In genomic region chr7:82647909-82648308, GRCm38 (mm10) we compare ENCODE assay signal across 7 mouse cellular contexts. TPM values are rescaled to one million over a fixed set of nuclear protein-coding genes. Genes with fewer than 3 reads are reported as not detected.
DNase-seq lines count a peak whose midpoint lies in the region; ATAC-seq and TF ChIP-seq lines count a peak whose summit lies in the region.

No protein-coding gene starts in this region.

- no peak for TF ChIP-seq CTCF in lung, postnatal 0 days (IDR thresholded peaks at IDR 0.05)

- no peak for TF ChIP-seq POLR2A in limb, embryonic 14.5 days (IDR thresholded peaks at IDR 0.05; ENCODE audit: borderline replicate concordance, extremely low read depth, insufficient read depth, insufficient read length)

- no peaks in the 10 kb centered on the region for H3K27me3 ChIP-seq in lung, postnatal 0 days (replicated peaks; ENCODE audit: insufficient read depth, low read length)
- H3K27me3 ChIP-seq in forebrain, embryonic 10.5 days (ENCODE audit: poor library complexity, severe bottlenecking) = no peaks in the 10 kb centered on the region
- no peaks in the 10 kb centered on the region for H3K27me3 ChIP-seq in limb, embryonic 14.5 days (ENCODE audit: control insufficient read depth, insufficient read depth, low read length)
- H3K27me3 ChIP-seq in stomach, embryonic 16.5 days (ENCODE audit: control insufficient read depth, insufficient read depth, low read length) = no peaks in the 10 kb centered on the region

- no peaks in the 10 kb centered on the region for H3K9me3 ChIP-seq in lung, postnatal 0 days (ENCODE audit: low read length)
- H3K9me3 ChIP-seq in forebrain, embryonic 10.5 days = no peaks in the 10 kb centered on the region
- no peaks in the 10 kb centered on the region for H3K9me3 ChIP-seq in limb, embryonic 14.5 days (ENCODE audit: control insufficient read depth, low read length)
- no peaks in the 10 kb centered on the region for H3K9me3 ChIP-seq in stomach, embryonic 16.5 days (replicated peaks; ENCODE audit: control insufficient read depth, low read length)

- peak overlapping the region; percentile 59 for H3K4me3 ChIP-seq in lung, postnatal 0 days (ENCODE audit: low read depth, low read length)
- peak overlapping the region; percentile 83 for H3K4me3 ChIP-seq in forebrain, embryonic 10.5 days
- peak overlapping the region; percentile 54 for H3K4me3 ChIP-seq in limb, embryonic 14.5 days (replicated peaks; ENCODE audit: low read length)
- peak overlapping the region; percentile 79 for H3K4me3 ChIP-seq in stomach, embryonic 16.5 days (replicated peaks; ENCODE audit: low read length)

- H3K27ac ChIP-seq in lung, postnatal 0 days (ENCODE audit: low read length) = no peak overlapping the region
- peak overlapping the region; percentile 89 for H3K27ac ChIP-seq in forebrain, embryonic 10.5 days
- no peak overlapping the region for H3K27ac ChIP-seq in limb, embryonic 14.5 days (replicated peaks; ENCODE audit: low read depth, low read length)
- no peak overlapping the region for H3K27ac ChIP-seq in stomach, embryonic 16.5 days (ENCODE audit: low read length)

- 0 out of 2 replicates have a peak overlapping the region, but pooled peaks have one; percentile 55 for H3K9ac ChIP-seq in lung, postnatal 0 days (replicated peaks; ENCODE audit: low read depth)
- peak overlapping the region; percentile 64 for H3K9ac ChIP-seq in limb, embryonic 14.5 days (ENCODE audit: low read depth, low read length, severe bottlenecking)
- H3K9ac ChIP-seq in stomach, embryonic 16.5 days (ENCODE audit: low read length) = peak overlapping the region; percentile 76

- no peak for ATAC-seq in lung, postnatal 0 days
- ATAC-seq in limb, embryonic 14.5 days (ENCODE audit: low FRiP score, low read depth) = no peak
- ATAC-seq in stomach, embryonic 16.5 days (ENCODE audit: insufficient read depth, low FRiP score) = no peak

- H3K4me2 ChIP-seq in lung, postnatal 0 days (replicated peaks; ENCODE audit: low read depth, low read length) = peak overlapping the region; percentile 64
- H3K4me2 ChIP-seq in limb, embryonic 14.5 days (replicated peaks; ENCODE audit: low read depth, low read length, severe bottlenecking) = peak overlapping the region; percentile 74
- peak overlapping the region; percentile 76 for H3K4me2 ChIP-seq in stomach, embryonic 16.5 days (ENCODE audit: low read depth, low read length)

- 0 out of 2 replicates have a peak, but pooled peaks cover 2% of the 10 kb centered on the region for H3K4me1 ChIP-seq in lung, postnatal 0 days (ENCODE audit: insufficient read depth, low read depth, low read length)
- H3K4me1 ChIP-seq in forebrain, embryonic 10.5 days = peaks cover 18% of the 10 kb centered on the region
- H3K4me1 ChIP-seq in limb, embryonic 14.5 days (ENCODE audit: control insufficient read depth, insufficient read depth, low read length) = 0 out of 2 replicates have a peak, but pooled peaks cover 5% of the 10 kb centered on the region
- H3K4me1 ChIP-seq in stomach, embryonic 16.5 days (ENCODE audit: control insufficient read depth, insufficient read depth, low read length) = peaks cover 15% of the 10 kb centered on the region

- TF ChIP-seq EP300 in lung, postnatal 0 days (IDR thresholded peaks at IDR 0.05) = no peak

- WGBS in lung, postnatal 0 days = 17% methylated on average over 4 of the region's 4 CpGs
- WGBS in forebrain, embryonic 10.5 days = 38% methylated on average over 4 of the region's 4 CpGs
- WGBS in limb, embryonic 14.5 days = 46% methylated on average over 3 of the region's 4 CpGs
- WGBS in stomach, embryonic 16.5 days = 24% methylated on average over 4 of the region's 4 CpGs

- H3K36me3 ChIP-seq in lung, postnatal 0 days (ENCODE audit: insufficient read depth, low read length) = no peaks in the 10 kb centered on the region
- peaks cover 19% of the 10 kb centered on the region for H3K36me3 ChIP-seq in forebrain, embryonic 10.5 days (replicated peaks)
- peaks cover 4% of the 10 kb centered on the region; the same call in 1 of the 2 replicates for H3K36me3 ChIP-seq in limb, embryonic 14.5 days (ENCODE audit: control insufficient read depth, insufficient read depth, low read length)
- H3K36me3 ChIP-seq in stomach, embryonic 16.5 days (ENCODE audit: control insufficient read depth, insufficient read depth, low read length) = 0 out of 2 replicates have a peak, but pooled peaks cover 2% of the 10 kb centered on the region

- peak; percentile 5 for DNase-seq in lung, postnatal 0 days (ENCODE audit: low spot score)
- no peak for DNase-seq in lung, postnatal 36 days
- no peak for DNase-seq in forebrain, embryonic 10.5 days (ENCODE audit: extremely low spot score, low spot score)
- DNase-seq in limb, embryonic 14.5 days (ENCODE audit: low spot score) = no peak
- no peak for DNase-seq in adrenal gland, adult 2 months
- no peak for DNase-seq in layer of hippocampus, adult 18-20 months (ENCODE audit: low spot score in 2 of 2)

RNA-seq across cellular contexts. Expression of gene Saxo2, which starts 0.4 kb away (rescaled TPM):
- 15.1 and 17.3 TPM in 2 replicates for polyA plus RNA-seq in lung, postnatal 0 days (2015; fragmentation: Nextera tagmentation; extraction: Ambion mirVana)
- polyA plus RNA-seq in forebrain, embryonic 10.5 days (2016; fragmentation: Nextera tagmentation; extraction: Ambion mirVana) = 5.8 and 7.4 TPM in 2 replicates
- 3.9 and 4.4 TPM in 2 replicates for polyA plus RNA-seq in limb, embryonic 14.5 days (2012; rRNA removed)
- 7.0 and 9.1 TPM in 2 replicates for polyA plus RNA-seq in limb, embryonic 14.5 days (2014; fragmentation: Nextera tagmentation; extraction: Ambion mirVana)
- 3.0 and 4.1 TPM in 2 replicates for polyA plus RNA-seq in stomach, embryonic 16.5 days (2015; fragmentation: Nextera tagmentation; extraction: Ambion mirVana)
- total RNA-seq in adrenal gland, adult 2 months (2021) = 1 to 10 TPM; 1.1 to 3.0 TPM
- 0.87 and 2.2 TPM in 2 replicates for polyA plus RNA-seq in adrenal gland, adult 2 months (2012; rRNA removed)
- total RNA-seq in layer of hippocampus, adult 18-20 months (2021) = 1 to 10 TPM; 6.5 to 9.5 TPM

RNA-seq across cellular contexts. Expression of gene Efl1, which starts 0.5 kb away (rescaled TPM):
- polyA plus RNA-seq in lung, postnatal 0 days (2015; fragmentation: Nextera tagmentation; extraction: Ambion mirVana) = 13.9 and 14.3 TPM in 2 replicates
- polyA plus RNA-seq in forebrain, embryonic 10.5 days (2016; fragmentation: Nextera tagmentation; extraction: Ambion mirVana) = 21.9 and 22.0 TPM in 2 replicates
- 8.4 and 10.2 TPM in 2 replicates for polyA plus RNA-seq in limb, embryonic 14.5 days (2012; rRNA removed)
- 24.4 and 27.6 TPM in 2 replicates for polyA plus RNA-seq in limb, embryonic 14.5 days (2014; fragmentation: Nextera tagmentation; extraction: Ambion mirVana)
- polyA plus RNA-seq in stomach, embryonic 16.5 days (2015; fragmentation: Nextera tagmentation; extraction: Ambion mirVana) = 22.8 and 24.5 TPM in 2 replicates
- 10 to 100 TPM; 16.4 to 19.9 TPM for total RNA-seq in adrenal gland, adult 2 months (2021)
- polyA plus RNA-seq in adrenal gland, adult 2 months (2012; rRNA removed) = 0.79 and 1.2 TPM in 2 replicates
- total RNA-seq in layer of hippocampus, adult 18-20 months (2021) = 10 to 100 TPM; 16.3 to 17.7 TPM
